Mouse (Mus musculus) inflammation-experienced regulatory T-cells, adult 16 weeks (primary cell): ENCODE measurements around the gene Apol11b. TPM values are rescaled to one million over a fixed set of nuclear protein-coding genes. Genes with fewer than 3 reads are reported as not detected.

ENCODE experiments used
- polyA plus RNA-seq: library from polyadenylated mRNA; unstranded; fragments of 100-300 nt; shearing (Covaris generic); gene quantifications from one replicate; pipeline ENCODE4 v1.2.1, GENCODE M21; 2017

The Apol11b gene
- polyA plus RNA-seq, result 2.6 TPM

DNA sequence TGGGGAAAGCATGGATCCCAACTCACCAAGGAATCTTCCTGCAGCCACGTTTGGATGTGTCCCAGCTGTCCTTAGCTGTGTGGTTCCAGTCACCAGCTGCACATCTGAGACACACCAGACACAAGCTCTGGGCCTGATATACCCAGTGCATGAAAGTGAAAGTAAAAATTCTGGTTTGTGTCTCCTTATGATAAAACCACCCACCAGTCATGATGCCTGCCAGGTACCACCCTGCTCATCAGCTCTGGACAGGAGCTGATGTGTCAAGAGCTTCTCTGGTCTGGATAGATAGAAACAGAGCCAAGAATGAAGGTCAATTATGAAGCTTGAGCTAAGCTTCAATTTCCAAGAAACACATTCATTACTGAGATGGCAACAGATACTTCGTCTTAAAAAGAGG lies at the start of gene Apol11b:
Gene Apol11b, minus strand, starts transcription at position 111 of the 400 bp plus-strand sequence.

GRCm38 (mm10) chr15:77598958-77599357 lies 44.1 kb downstream of the Apol11b start, which contains the start of gene Gm36245:
Gene Gm36245 (plus strand): TSS chr15:77599258.

GRCm38 (mm10) chr15:77595961-77596360 lies 47.1 kb downstream of the Apol11b start, which contains the start of gene Apol10b:
Gene Apol10b (minus strand): TSS chr15:77596125.

Other genes starting within 250 kb of the Apol11b start
- not detected for gene Apol7a, start 244.2 kb downstream of the Apol11b start, polyA plus RNA-seq
- 5.0 TPM for gene Apol9a, start 232.2 kb downstream of the Apol11b start, polyA plus RNA-seq
- 0.46 TPM for gene Apol7b, start 195.8 kb downstream of the Apol11b start, polyA plus RNA-seq
- not detected for gene Apol10a, start 166.2 kb downstream of the Apol11b start, polyA plus RNA-seq
- not detected for gene Apol11a, start 135.0 kb downstream of the Apol11b start, polyA plus RNA-seq
- 0.43 TPM for gene Apol7c, start 110.0 kb downstream of the Apol11b start, polyA plus RNA-seq
- not detected for gene 1700025B11Rik, start 81.4 kb downstream of the Apol11b start, polyA plus RNA-seq
- 7.4 TPM for gene Apol10b, start 47.2 kb downstream of the Apol11b start, polyA plus RNA-seq
- not detected for gene Gm36245, start 44.0 kb downstream of the Apol11b start, polyA plus RNA-seq
- 81.3 TPM for gene Apol7e, start 55.6 kb upstream of the Apol11b start, polyA plus RNA-seq
- 23.4 TPM for gene Apol9b, start 85.8 kb upstream of the Apol11b start, polyA plus RNA-seq
- gene Apol8, start 113.7 kb upstream of the Apol11b start, polyA plus RNA-seq, result 0.11 TPM
- 393 TPM for gene Myh9, start 198.9 kb upstream of the Apol11b start, polyA plus RNA-seq